Mouse (Mus musculus): ENCODE measurements around the gene Apoa2. TPM values are rescaled to one million over a fixed set of nuclear protein-coding genes. Genes with fewer than 3 reads are reported as not detected.
A peak's percentile ranks its signal among the peaks of the same experiment; 100 is the strongest.
"Not testable (repeated sequence)": the region's sequence is repeated elsewhere in the genome, so short reads cannot be mapped to it uniquely, and the experiment has no call there.

Gene Apoa2
- polyA plus RNA-seq, 1 experiment from 2014 or later: 4.6 TPM

DNA sequence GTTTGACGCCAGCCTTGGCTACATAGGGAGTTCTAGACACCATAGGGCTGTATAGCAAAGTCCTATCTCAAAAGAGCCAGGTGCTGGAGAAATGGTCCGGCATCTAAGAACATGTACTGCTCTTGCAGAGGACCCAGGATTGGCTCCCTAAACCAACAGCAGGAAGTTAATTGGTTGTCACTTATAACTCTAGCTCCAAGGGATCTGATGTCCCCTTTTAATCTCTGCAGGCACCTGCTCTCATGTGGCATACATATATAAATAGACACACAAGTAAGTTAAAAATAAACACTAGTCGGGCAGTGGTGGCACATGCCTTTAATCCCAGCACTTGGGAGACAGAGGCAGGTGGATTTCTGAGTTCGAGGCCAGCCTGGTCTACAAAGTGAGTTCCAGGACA lies 10.9 kb downstream of the Apoa2 start:
- Histone ChIP-seq H3K27ac (replicated peaks; ENCODE audit: low read depth, low read length) (no peak overlapping the region), H3K4me3 (ENCODE audit: low read depth, low read length) (no peak overlapping the region), H3K27me3 (ENCODE audit: control insufficient read depth, insufficient read depth, low read length) (no peaks in the 10 kb centered on the region), H3K9ac (ENCODE audit: low read length) (no peak overlapping the region), H3K36me3 (ENCODE audit: control insufficient read depth, insufficient read depth, low read length) (peaks cover 32% of the 10 kb centered on the region), H3K4me2 (ENCODE audit: low read depth, severe bottlenecking) (no peak overlapping the region), H3K4me1 (ENCODE audit: control insufficient read depth, insufficient read depth, low read length) (peaks cover 3% of the 10 kb centered on the region; the same call in 1 of the 2 replicates), H3K9me3 (ENCODE audit: control insufficient read depth, low read length) (no peaks in the 10 kb centered on the region)
- ATAC-seq (ENCODE audit: insufficient number of reproducible peaks, low FRiP score, low TSS enrichment, low read depth) (no peak), DNase-seq (ENCODE audit: low spot score) (no peak)
- WGBS: 95% methylated on average over 4 of the region's 4 CpGs

GRCm38 (mm10) chr1:171237438-171237837 lies 12.6 kb downstream of the Apoa2 start:
- H3K4me1 ChIP-seq (ENCODE audit: control insufficient read depth, insufficient read depth, low read length): no peaks in the 10 kb centered on the region
- H3K9me3 ChIP-seq (ENCODE audit: control insufficient read depth, low read length): no peaks in the 10 kb centered on the region
- H3K9ac ChIP-seq (ENCODE audit: low read length): no peak overlapping the region
- peaks cover 37% of the 10 kb centered on the region for H3K36me3 ChIP-seq (ENCODE audit: control insufficient read depth, insufficient read depth, low read length)
- no peak overlapping the region for H3K4me3 ChIP-seq (ENCODE audit: low read depth, low read length)
- DNase-seq (ENCODE audit: low spot score) (no peak), ATAC-seq (ENCODE audit: insufficient number of reproducible peaks, low FRiP score, low TSS enrichment, low read depth) (no peak)
- H3K27me3 ChIP-seq (ENCODE audit: control insufficient read depth, insufficient read depth, low read length): no peaks in the 10 kb centered on the region
- H3K4me2 ChIP-seq (ENCODE audit: low read depth, severe bottlenecking): no peak overlapping the region
- no peak overlapping the region for H3K27ac ChIP-seq (replicated peaks; ENCODE audit: low read depth, low read length)
- WGBS: 93% methylated on average over 6 of the region's 6 CpGs

- Histone ChIP-seq H3K4me3 (ENCODE audit: low read depth, low read length) (no peak overlapping the region), H3K27ac (replicated peaks; ENCODE audit: low read depth, low read length) (no peak overlapping the region), H3K9ac (ENCODE audit: low read length) (no peak overlapping the region), H3K4me2 (ENCODE audit: low read depth, severe bottlenecking) (no peak overlapping the region), H3K4me1 (ENCODE audit: control insufficient read depth, insufficient read depth, low read length) (no peaks in the 10 kb centered on the region), H3K27me3 (ENCODE audit: control insufficient read depth, insufficient read depth, low read length) (no peaks in the 10 kb centered on the region), H3K9me3 (ENCODE audit: control insufficient read depth, low read length) (no peaks in the 10 kb centered on the region), H3K36me3 (ENCODE audit: control insufficient read depth, insufficient read depth, low read length) (peaks cover 39% of the 10 kb centered on the region)
- WGBS: 77% methylated on average over 14 of the region's 14 CpGs
- DNase-seq (ENCODE audit: low spot score) (peak; percentile 76), ATAC-seq (ENCODE audit: insufficient number of reproducible peaks, low FRiP score, low TSS enrichment, low read depth) (no peak)
Observed at GRCm38 (mm10) chr1:171238463-171238862, 13.6 kb downstream of the Apoa2 start.

DNA sequence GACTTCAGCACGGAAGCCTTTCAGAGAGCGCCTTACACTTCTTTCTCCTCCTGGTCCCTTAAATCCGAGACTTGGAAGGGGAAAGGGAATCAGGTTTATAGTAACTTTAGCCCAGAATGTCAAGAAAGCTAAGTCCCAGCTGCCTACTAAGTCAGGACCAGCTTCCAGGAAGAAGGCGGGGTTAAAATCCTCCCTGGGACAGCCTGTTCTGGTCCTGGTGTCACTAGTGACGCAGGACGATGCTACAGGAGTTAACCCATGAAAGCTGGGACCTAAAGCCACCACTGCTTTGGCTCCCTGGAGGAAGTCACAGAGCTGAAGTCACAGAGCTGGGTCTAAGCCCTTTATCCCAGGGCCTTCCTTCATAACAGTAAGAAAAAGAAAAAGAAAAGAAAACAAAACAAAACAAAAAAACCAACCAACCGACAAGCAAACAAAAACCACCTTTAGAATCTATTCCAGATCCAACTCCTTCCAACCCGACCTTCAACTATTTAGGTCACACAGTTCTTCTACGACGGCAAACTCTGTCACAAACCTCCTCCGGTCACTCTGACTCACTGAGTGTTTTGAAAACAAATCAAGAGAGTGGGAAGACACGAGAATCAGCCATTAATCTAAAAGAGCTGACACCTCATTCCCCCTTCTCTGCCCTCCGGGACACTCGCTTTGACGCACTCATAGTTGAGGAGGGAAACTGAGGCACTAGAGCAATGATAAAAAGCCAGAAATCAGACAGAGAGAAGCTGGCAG lies 15.3 kb downstream of the Apoa2 start:
- H3K4me1 ChIP-seq (ENCODE audit: control insufficient read depth, insufficient read depth, low read length): no peaks in the 10 kb centered on the region
- DNase-seq (ENCODE audit: low spot score) (no peak), ATAC-seq (ENCODE audit: insufficient number of reproducible peaks, low FRiP score, low TSS enrichment, low read depth) (no peak)
- no peak overlapping the region for H3K27ac ChIP-seq (replicated peaks; ENCODE audit: low read depth, low read length)
- no peaks in the 10 kb centered on the region for H3K9me3 ChIP-seq (ENCODE audit: control insufficient read depth, low read length)
- whole genome bisulfite sequencing: 81% methylated on average over 15 of the region's 15 CpGs
- no peak overlapping the region for H3K4me3 ChIP-seq (ENCODE audit: low read depth, low read length)
- H3K4me2 ChIP-seq (ENCODE audit: low read depth, severe bottlenecking): no peak overlapping the region
- no peaks in the 10 kb centered on the region for H3K27me3 ChIP-seq (ENCODE audit: control insufficient read depth, insufficient read depth, low read length)
- no peak overlapping the region for H3K9ac ChIP-seq (ENCODE audit: low read length)
- peaks cover 36% of the 10 kb centered on the region for H3K36me3 ChIP-seq (ENCODE audit: control insufficient read depth, insufficient read depth, low read length)

DNA sequence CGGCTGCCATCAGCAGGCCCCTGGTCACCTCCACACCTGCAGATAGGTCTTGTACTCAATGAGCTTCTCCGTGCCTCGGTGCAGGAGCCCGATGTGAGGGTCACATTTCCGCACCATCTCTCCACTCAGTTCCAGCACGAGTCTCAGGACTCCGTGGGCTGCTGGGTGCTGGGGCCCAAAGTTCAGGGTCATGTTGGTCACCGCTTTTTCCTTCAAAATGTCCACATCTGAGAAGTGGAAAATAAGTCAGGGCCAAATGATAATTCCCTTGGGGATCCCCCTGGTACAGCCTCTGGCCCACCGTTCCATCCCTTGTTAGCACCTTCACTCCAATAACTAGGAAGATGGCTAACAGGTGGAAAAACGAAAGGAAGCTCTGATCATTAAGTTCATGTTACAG lies 16.1 kb downstream of the Apoa2 start:
- Histone ChIP-seq H3K9ac (ENCODE audit: low read length) (no peak overlapping the region), H3K36me3 (ENCODE audit: control insufficient read depth, insufficient read depth, low read length) (peaks cover 32% of the 10 kb centered on the region), H3K9me3 (ENCODE audit: control insufficient read depth, low read length) (no peaks in the 10 kb centered on the region), H3K4me1 (ENCODE audit: control insufficient read depth, insufficient read depth, low read length) (peaks cover 3% of the 10 kb centered on the region; the same call in 1 of the 2 replicates), H3K27ac (replicated peaks; ENCODE audit: low read depth, low read length) (no peak overlapping the region), H3K27me3 (ENCODE audit: control insufficient read depth, insufficient read depth, low read length) (no peaks in the 10 kb centered on the region), H3K4me2 (ENCODE audit: low read depth, severe bottlenecking) (no peak overlapping the region), H3K4me3 (ENCODE audit: low read depth, low read length) (no peak overlapping the region)
- DNase-seq (ENCODE audit: low spot score) (no peak), ATAC-seq (ENCODE audit: insufficient number of reproducible peaks, low FRiP score, low TSS enrichment, low read depth) (no peak)
- WGBS: 93% methylated on average over 10 of the region's 10 CpGs

GRCm38 (mm10) chr1:171241952-171242351 lies 17.1 kb downstream of the Apoa2 start:
- 86% methylated on average over 12 of the region's 12 CpGs for WGBS
- not testable (repeated sequence) for H3K9me3 ChIP-seq (ENCODE audit: control insufficient read depth, low read length); H3K4me3 ChIP-seq (ENCODE audit: low read depth, low read length); H3K4me2 ChIP-seq (ENCODE audit: low read depth, severe bottlenecking); H3K9ac ChIP-seq (ENCODE audit: low read length); H3K27me3 ChIP-seq (ENCODE audit: control insufficient read depth, insufficient read depth, low read length); H3K4me1 ChIP-seq (ENCODE audit: control insufficient read depth, insufficient read depth, low read length); ATAC-seq (ENCODE audit: insufficient number of reproducible peaks, low FRiP score, low TSS enrichment, low read depth); H3K27ac ChIP-seq (replicated peaks; ENCODE audit: low read depth, low read length); DNase-seq (ENCODE audit: low spot score)
- H3K36me3 ChIP-seq (ENCODE audit: control insufficient read depth, insufficient read depth, low read length): peaks cover 28% of the 10 kb centered on the region

DNA sequence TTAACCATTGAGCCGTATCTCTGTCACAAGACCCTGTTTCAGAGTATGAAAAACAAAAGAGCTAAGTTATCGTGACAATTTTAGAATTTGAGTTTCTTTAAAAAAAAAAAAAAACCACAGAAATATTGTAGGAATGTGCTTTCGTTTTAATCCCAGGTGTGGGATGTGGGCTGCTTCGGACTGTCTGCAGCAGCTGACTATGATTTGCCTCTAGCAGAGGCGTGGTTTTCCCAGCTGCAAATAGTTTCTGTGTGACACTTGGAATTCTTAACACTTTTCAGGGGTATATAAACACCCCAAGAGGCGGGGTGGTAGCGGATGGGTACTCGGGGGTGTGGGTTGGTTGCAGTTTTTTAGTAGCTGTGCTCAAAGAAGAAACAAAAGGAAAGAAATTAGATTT lies 20.5 kb downstream of the Apoa2 start:
- Histone ChIP-seq H3K4me2 (ENCODE audit: low read depth, severe bottlenecking) (no peak overlapping the region; the same call in 1 of the 2 replicates), H3K27ac (replicated peaks; ENCODE audit: low read depth, low read length) (no peak overlapping the region), H3K36me3 (ENCODE audit: control insufficient read depth, insufficient read depth, low read length) (peaks cover 11% of the 10 kb centered on the region), H3K27me3 (ENCODE audit: control insufficient read depth, insufficient read depth, low read length) (no peaks in the 10 kb centered on the region), H3K4me1 (ENCODE audit: control insufficient read depth, insufficient read depth, low read length) (peaks cover 15% of the 10 kb centered on the region), H3K4me3 (ENCODE audit: low read depth, low read length) (no peak overlapping the region), H3K9ac (ENCODE audit: low read length) (no peak overlapping the region), H3K9me3 (ENCODE audit: control insufficient read depth, low read length) (no peaks in the 10 kb centered on the region)
- 88% methylated on average over 8 of the region's 8 CpGs for WGBS
- ATAC-seq (ENCODE audit: insufficient number of reproducible peaks, low FRiP score, low TSS enrichment, low read depth) (no peak), DNase-seq (ENCODE audit: low spot score) (no peak)

DNA sequence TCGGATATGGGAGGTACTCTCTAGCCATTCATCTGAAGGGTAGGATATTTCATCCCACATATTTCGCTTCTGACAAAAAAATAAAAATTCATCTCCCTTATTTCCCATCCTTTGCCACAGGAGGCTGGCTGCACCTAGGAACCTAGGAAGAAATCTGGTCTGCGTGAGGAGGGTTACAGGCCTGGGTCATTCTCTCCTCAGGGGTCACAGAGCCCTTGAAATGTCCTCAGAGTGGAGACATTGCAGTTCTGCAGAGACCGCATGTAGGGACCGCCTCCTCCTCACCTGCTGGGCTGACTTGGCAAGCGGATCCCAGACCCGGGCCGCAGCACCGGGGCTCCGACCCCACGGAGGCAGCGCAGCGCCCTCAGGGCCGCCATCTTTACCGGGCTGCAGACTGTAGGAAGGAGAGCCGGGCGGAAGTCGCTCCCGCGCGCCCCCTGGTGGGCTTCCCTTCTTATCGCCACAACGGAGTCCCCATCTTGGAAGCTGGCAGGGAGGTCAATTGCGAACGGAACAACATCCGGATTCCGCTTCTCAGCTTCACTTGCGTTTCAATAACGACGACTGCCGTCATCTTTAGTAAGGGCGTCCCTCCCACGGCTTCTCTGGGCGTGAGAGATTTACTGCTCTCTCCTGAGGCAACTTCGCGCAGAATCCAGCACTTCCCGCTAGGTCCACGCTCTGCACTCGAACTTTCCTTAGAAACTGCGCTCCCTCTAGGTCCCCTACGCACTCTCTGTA lies 22.0 kb downstream of the Apoa2 start:
- Histone ChIP-seq H3K27me3 (ENCODE audit: control insufficient read depth, insufficient read depth, low read length) (no peaks in the 10 kb centered on the region), H3K36me3 (ENCODE audit: control insufficient read depth, insufficient read depth, low read length) (peaks cover 6% of the 10 kb centered on the region; the same call in 1 of the 2 replicates), H3K9me3 (ENCODE audit: control insufficient read depth, low read length) (no peaks in the 10 kb centered on the region), H3K27ac (replicated peaks; ENCODE audit: low read depth, low read length) (peak overlapping the region; percentile 74), H3K4me1 (ENCODE audit: control insufficient read depth, insufficient read depth, low read length) (peaks cover 27% of the 10 kb centered on the region), H3K9ac (ENCODE audit: low read length) (peak overlapping the region; percentile 88), H3K4me2 (ENCODE audit: low read depth, severe bottlenecking) (peak overlapping the region; percentile 69), H3K4me3 (ENCODE audit: low read depth, low read length) (peak overlapping the region; percentile 75)
- ATAC-seq (ENCODE audit: insufficient number of reproducible peaks, low FRiP score, low TSS enrichment, low read depth) (peak; percentile 88), DNase-seq (ENCODE audit: low spot score) (peak; percentile 98)
- WGBS: under 1% methylated on average over 41 of the region's 41 CpGs
